21 mouse cellular contexts compared by ENCODE assay signal in genomic region chr13:93248711-93249110, GRCm38 (mm10). TPM values are rescaled to one million over a fixed set of nuclear protein-coding genes. Genes with fewer than 3 reads are reported as not detected.
DNase-seq lines count a peak whose midpoint lies in the region; ATAC-seq lines count a peak whose summit lies in the region.
"Had no signal": no experiment of that assay in that cellular context is flagged by ENCODE, and none has a peak within 500 bp of the region (broad histone marks: within the 10 kb centered on the region; RNA-seq: fewer than 3 reads in every experiment).

No protein-coding gene starts in this region.

- no peak overlapping the region for H3K27ac ChIP-seq in hindbrain, embryonic 13.5 days
- H3K27ac ChIP-seq: embryonic facial prominence, embryonic 12.5 days; heart, embryonic 13.5 days; hindbrain, embryonic 10.5 days; liver, embryonic 13.5 days; macrophage; midbrain, embryonic 15.5 days; neural tube, embryonic 12.5 days had no signal

- H3K9me3 ChIP-seq in hindbrain, embryonic 13.5 days = no peaks in the 10 kb centered on the region
- H3K9me3 ChIP-seq: embryonic facial prominence, embryonic 12.5 days; G1E; heart, embryonic 13.5 days; hindbrain, embryonic 10.5 days; liver, embryonic 13.5 days; midbrain, embryonic 15.5 days; neural tube, embryonic 12.5 days had no signal

- no peaks in the 10 kb centered on the region for H3K4me1 ChIP-seq in hindbrain, embryonic 13.5 days (replicated peaks)
- H3K4me1 ChIP-seq: embryonic facial prominence, embryonic 12.5 days; heart, embryonic 13.5 days; liver, embryonic 13.5 days; midbrain, embryonic 15.5 days; neural tube, embryonic 12.5 days had no signal

- no peak overlapping the region for H3K9ac ChIP-seq in hindbrain, embryonic 13.5 days
- H3K9ac ChIP-seq: embryonic facial prominence, embryonic 12.5 days; heart, embryonic 13.5 days; liver, embryonic 13.5 days; midbrain, embryonic 15.5 days; neural tube, embryonic 12.5 days had no signal

- H3K4me2 ChIP-seq in hindbrain, embryonic 13.5 days = no peak overlapping the region
- H3K4me2 ChIP-seq: embryonic facial prominence, embryonic 12.5 days; heart, embryonic 13.5 days; liver, embryonic 13.5 days; midbrain, embryonic 15.5 days; neural tube, embryonic 12.5 days had no signal

- no peaks in the 10 kb centered on the region for H3K27me3 ChIP-seq in hindbrain, embryonic 13.5 days
- H3K27me3 ChIP-seq: embryonic facial prominence, embryonic 12.5 days; heart, embryonic 13.5 days; liver, embryonic 13.5 days; midbrain, embryonic 15.5 days; neural tube, embryonic 12.5 days had no signal

- WGBS in hindbrain, embryonic 13.5 days = 86% methylated on average over 4 of the region's 4 CpGs

- peak; percentile 91 for ATAC-seq in granulocyte monocyte progenitor cell, adult 5-6 weeks (replicated peaks; ENCODE audit: poor library complexity, severe bottlenecking)
- ATAC-seq in hindbrain, embryonic 13.5 days (ENCODE audit: low FRiP score) = no peak
- ATAC-seq: midbrain, embryonic 15.5 days had no signal

- DNase-seq in gastrocnemius, adult 18-20 months (ENCODE audit: low spot score) = peak; percentile 44
- no peak for DNase-seq in gastrocnemius, postnatal 14 days
- peak; percentile 2 for DNase-seq in lung, postnatal 25 days (ENCODE audit: low spot score)
- no peak for DNase-seq in lung, postnatal 4 days
- peak; percentile 28 to 61 for DNase-seq in right cerebral cortex, postnatal 36 days (ENCODE audit: low spot score in 2 of 2)
- no peak for DNase-seq in cerebellum, adult 9-11 months
- DNase-seq: adrenal gland, postnatal 14 days; cerebellum, postnatal 36 days; kidney, adult 11 months; kidney, postnatal 25 days; liver, embryonic 13.5 days; thymus, postnatal 25 days had no signal

- intact Hi-C loops in gastrocnemius, postnatal 14 days (cut with DNase I; ENCODE audit: low total_unique reads) = no loop called here

- no peaks in the 10 kb centered on the region for H3K36me3 ChIP-seq in hindbrain, embryonic 13.5 days
- H3K36me3 ChIP-seq: embryonic facial prominence, embryonic 12.5 days; G1E; heart, embryonic 13.5 days; hindbrain, embryonic 10.5 days; liver, embryonic 13.5 days; midbrain, embryonic 15.5 days; neural tube, embryonic 12.5 days had no signal

- H3K4me3 ChIP-seq in hindbrain, embryonic 13.5 days = no peak overlapping the region
- H3K4me3 ChIP-seq: embryonic facial prominence, embryonic 12.5 days; heart, embryonic 13.5 days; hindbrain, embryonic 10.5 days; liver, embryonic 13.5 days; midbrain, embryonic 15.5 days; neural tube, embryonic 12.5 days had no signal

RNA-seq across cellular contexts. Expression of gene Homer1, which starts 50.7 kb away (rescaled TPM):
- 100 to 1,000 TPM in 1 of 2 experiments, 10 to 100 TPM in 1; 99.8 to 110 TPM for total RNA-seq in gastrocnemius, adult 18-20 months (2021)
- 10 to 100 TPM; 63.0 to 65.1 TPM for total RNA-seq in gastrocnemius, postnatal 14 days (2021)
- 11.0 and 13.0 TPM in 2 replicates for total RNA-seq in granulocyte monocyte progenitor cell, adult 5-6 weeks (2014; fragmentation: Nextera tagmentation)
- 13.7 and 18.4 TPM in 2 replicates for total RNA-seq in granulocyte monocyte progenitor cell, adult 5-6 weeks (2017)
- 11.7 and 11.8 TPM in 2 replicates for polyA plus RNA-seq in hindbrain, embryonic 13.5 days (2015; fragmentation: Nextera tagmentation; extraction: Ambion mirVana)

RNA-seq across cellular contexts. Expression of gene Tent2, which starts 56.5 kb away (rescaled TPM):
- total RNA-seq in gastrocnemius, adult 18-20 months (2021) = 10 to 100 TPM; 11.3 to 12.6 TPM
- total RNA-seq in gastrocnemius, postnatal 14 days (2021) = 10 to 100 TPM; 11.9 to 13.9 TPM
- total RNA-seq in granulocyte monocyte progenitor cell, adult 5-6 weeks (2014; fragmentation: Nextera tagmentation) = 89.4 and 91.3 TPM in 2 replicates
- total RNA-seq in granulocyte monocyte progenitor cell, adult 5-6 weeks (2017) = 41.5 and 50.1 TPM in 2 replicates
- polyA plus RNA-seq in hindbrain, embryonic 13.5 days (2015; fragmentation: Nextera tagmentation; extraction: Ambion mirVana) = 41.6 and 43.7 TPM in 2 replicates

Comparison
In these comparisons a context has a peak if more than half of its experiments do, and no peak if none do; other contexts are left out.
1. DNase-seq: peak in gastrocnemius, adult 18-20 months (single experiment), lung, postnatal 25 days (single experiment) and right cerebral cortex, postnatal 36 days (2 of 2); none in gastrocnemius, postnatal 14 days (single experiment), lung, postnatal 4 days (0 of 2) and cerebellum, adult 9-11 months (single experiment).